Mouse (Mus musculus): Measurements from ENCODE around the gene Brf1. TPM values are rescaled to one million over a fixed set of nuclear protein-coding genes. Genes with fewer than 3 reads are reported as not detected.

Gene Brf1
- polyA plus RNA-seq, 3 experiments from 2014 or later = 20.2 to 32.0 (median 30.5) TPM

DNA sequence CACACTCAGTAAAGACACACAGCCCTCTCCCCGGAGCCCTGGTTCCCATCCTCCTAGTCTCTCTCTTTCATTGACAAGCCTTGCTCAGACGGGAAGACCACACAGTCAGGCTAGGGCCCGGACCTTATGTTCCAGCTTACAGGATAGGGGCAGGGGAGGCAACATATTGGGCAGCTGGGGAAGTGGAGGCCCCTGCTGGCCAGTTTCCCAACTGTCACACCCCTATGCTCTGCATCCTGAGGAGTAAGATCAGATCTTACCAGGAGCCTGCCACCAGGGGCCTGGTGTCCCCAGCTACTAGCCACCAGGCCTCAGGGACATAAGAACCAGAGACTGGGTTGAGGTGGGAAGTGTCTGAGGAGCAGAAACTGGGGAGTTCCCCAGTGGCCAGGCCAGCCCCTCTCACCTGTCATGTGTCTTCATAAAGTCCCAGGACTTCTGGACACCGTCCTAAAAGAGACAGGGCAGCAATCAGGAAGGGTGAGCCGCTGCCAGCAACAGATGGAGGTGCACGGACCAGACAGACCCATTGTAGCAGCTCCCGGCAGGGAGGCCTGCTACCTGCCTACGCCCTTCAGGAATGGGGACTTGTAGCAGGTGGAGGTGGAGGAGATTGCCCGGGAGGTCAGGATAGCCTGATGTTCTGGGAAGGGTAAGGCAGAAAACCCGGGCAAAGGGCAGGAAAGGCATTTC lies 61.5 kb downstream of the Brf1 start:
- no peak for ATAC-seq

DNA sequence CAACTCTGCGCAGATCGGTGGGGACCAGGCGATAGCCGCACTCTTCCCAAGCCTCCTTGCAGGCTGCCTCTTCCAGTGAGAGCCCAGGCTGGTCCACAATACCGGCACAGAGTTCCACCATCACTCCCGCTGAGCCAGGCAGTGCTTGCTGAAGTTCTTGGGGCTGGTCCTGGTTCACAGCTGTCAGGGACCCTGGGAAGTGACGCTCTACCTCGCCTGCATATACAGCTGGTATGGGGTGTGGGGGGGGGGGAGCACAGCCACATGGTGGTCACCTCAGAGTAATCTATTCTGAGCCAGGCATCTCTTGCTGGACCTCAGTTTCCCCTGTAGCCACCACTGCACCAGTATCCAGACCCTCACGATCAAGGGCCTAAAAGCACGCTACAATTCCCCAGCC lies 62.1 kb downstream of the Brf1 start:
- ATAC-seq = no peak

GRCm38 (mm10) chr12:112937906-112938305 lies 62.6 kb downstream of the Brf1 start:
- no peak for ATAC-seq

- no peak for ATAC-seq
These were observed 67.9 kb downstream of the Brf1 start for GRCm38 (mm10) chr12:112932647-112933046.

GRCm38 (mm10) chr12:112929562-112930352 lies 70.7 kb downstream of the Brf1 start, which contains the start of gene Jag2:
Gene Jag2 (minus strand): TSS chr12:112929776.
- ATAC-seq = no peak

DNA sequence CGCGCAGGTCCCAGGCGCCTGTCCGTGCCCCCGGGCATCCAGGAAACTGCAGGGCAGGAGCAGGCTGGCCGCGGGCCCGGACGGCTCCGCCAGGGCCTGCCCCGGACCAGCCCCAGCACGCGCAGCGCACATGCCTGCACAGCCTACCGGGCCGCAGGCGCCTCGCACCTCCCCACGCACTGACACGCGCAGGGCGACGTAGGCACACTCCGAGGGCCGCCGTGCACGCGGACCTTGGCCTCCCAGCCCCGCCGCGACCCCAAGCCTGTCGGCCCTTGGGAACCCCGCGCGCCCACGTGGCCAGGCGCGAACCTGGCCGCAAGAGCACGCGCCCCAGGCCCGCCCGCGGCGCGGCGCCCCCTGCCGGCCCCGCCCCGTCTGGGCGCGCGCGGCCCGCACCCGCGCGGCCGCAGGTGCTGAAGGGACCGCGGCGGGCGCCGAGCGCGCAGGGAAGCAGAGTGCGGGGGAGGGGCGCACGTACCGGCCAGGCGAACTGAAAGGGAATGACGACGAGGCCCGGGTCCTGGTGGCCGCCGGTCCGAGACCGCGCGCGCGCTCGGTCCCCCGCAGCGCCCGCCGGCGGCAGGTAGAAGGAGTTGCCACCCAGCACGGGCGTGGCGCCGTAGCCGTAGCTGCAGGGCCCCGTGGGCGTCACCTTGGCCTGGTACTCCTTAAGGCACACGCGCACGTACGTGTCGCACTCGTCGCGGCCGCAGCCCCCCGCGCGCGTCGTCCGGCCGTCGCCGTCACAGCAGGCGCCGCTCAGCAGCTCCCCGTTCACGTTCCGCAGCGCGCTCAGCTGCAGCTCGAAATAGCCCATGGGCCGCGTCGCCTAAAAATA lies 71.9 kb downstream of the Brf1 start:
- no peak for ATAC-seq

- no peak for ATAC-seq
These were observed 73.2 kb downstream of the Brf1 start for GRCm38 (mm10) chr12:112927265-112927664.

DNA sequence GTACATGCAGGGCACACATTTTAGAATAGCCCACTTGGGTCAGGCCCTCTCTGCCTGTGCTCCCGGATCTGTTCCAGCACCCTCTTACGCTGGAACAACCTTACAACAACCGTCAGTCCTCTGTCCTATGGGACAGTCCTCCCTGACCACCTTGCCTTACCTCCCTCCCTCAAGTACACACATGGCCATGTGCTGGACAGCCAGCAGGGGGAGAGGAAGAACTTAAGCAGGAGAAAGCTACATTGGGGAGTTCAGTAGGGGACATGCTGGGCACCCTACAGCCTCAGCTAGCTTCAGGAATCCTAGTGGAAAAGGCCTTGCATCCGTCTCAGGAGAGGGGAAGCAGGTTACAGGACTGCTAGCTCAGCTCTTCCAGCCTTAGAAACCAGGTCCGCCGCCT lies 74.6 kb downstream of the Brf1 start:
- ATAC-seq = no peak

DNA sequence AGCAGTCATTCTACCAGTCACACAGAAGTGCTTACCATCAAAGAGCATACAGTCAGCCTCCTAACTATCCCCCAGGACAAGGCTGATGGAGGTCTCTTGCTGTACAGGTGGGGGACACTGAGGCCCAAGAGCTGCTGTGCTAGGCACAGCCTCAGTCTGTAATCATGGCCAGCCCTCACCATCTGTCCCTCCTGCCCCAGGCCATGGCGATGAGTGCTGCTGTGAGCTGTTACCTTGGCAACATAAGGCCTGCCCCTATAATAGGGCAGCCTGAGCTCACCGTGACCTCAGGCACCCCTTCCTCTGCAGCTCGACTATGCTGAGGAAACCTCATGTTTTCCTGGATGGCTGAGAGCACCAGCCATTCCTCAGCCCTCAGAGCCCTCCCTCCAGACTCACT lies 78.0 kb downstream of the Brf1 start:
- ATAC-seq = no peak

GRCm38 (mm10) chr12:112921518-112921917 lies 79.0 kb downstream of the Brf1 start:
- no peak for ATAC-seq

DNA sequence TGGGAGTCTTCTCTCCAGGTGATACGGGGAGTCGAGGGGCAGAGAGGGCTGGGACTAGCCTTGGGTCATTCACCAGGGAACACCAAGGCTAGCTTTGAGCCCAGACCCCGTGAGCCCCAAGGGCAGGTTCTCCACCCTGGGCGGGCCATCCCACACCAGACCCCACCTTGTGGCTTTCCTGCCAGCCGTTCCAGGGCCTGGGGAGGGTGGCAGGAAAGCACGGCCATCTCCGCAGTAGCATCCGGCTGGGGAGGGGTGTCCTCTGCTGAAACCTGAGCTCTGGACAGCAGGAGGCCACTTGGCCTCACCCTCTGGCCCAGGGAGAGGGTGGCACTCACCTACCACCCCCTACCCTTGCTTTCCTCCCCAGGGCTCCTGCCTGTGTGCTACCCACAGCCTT lies 82.6 kb downstream of the Brf1 start:
- ATAC-seq = no peak

- ATAC-seq = no peak
These were observed 83.0 kb downstream of the Brf1 start for GRCm38 (mm10) chr12:112917486-112917885.

- no peak for ATAC-seq
These were observed 83.7 kb downstream of the Brf1 start for GRCm38 (mm10) chr12:112916698-112917400.

DNA sequence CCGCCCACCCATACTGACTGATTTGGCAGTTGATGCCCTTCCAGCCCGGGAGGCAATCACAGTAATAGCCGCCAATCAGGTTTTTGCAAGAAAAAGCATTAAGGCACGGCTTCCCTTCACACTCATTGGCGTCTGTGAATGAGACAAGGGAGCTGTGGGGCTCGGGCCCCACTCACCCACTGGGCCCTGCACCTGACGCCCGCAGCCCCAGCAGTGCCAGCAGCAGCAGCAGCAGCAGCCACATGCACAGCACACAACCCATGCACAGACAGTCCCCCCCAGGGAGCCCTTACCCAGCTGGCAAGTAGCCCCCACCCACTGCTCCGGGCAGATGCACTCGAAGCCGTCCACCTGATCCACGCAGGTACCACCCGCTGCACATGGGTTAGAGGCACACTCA lies 84.9 kb downstream of the Brf1 start:
- ATAC-seq = no peak

DNA sequence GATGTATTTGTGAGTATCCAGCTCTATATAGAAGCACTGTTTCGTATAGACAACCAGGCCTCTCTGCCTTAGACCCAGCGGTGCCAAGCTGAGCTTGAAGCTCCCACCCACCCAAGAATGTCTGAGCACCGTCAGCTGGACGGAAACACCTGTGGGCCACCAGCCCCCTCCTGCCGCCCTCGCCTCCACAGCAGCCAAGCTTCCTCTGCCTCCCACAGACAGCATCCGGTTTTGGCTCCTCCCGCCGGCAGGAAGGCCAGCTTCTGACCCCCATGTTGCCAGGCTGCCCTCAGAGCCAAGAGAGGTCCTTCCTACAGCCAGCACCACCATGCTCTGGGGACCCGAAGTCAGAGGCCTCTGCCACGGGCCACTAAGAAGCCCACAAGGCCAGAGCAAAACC lies 86.0 kb downstream of the Brf1 start:
- no peak for ATAC-seq

DNA sequence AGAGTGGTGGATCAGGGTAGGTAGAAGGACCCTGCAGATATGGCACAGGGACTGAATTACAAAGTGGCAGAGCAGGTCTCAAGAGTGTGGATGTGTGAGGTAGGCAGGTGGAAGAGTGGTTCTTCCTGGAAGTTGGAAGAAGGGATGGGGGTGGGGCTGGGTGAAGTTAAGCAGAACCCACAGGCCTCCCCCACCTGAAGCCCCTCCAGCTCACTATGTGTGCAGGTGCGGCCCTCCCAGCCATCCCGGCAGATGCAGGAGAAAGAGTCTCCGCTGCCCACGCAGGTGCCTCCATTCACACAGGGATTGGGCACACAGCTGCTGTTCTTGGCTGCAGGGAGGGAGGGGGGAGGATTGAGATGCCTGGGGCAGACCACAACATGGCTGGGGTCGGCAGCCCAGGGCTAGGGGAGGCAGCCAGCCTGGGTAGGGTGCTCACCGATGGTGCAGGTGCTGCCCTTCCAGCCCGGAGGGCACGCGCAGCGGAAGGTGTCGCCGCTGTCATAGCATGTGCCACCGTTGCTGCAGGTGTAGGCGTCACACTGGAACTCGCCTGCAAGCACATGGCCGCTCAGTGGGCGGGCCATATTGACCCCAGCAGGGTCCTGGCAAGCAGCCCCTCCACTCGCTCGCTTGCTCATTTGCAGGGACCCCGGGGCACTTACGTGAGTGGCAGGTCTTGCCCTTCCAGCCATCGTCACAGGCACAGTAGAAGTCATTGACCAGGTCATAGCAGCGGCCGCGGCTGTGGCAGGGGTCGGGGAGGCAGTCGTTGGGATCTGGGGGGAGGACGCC lies 87.4 kb downstream of the Brf1 start:
- ATAC-seq = no peak

DNA sequence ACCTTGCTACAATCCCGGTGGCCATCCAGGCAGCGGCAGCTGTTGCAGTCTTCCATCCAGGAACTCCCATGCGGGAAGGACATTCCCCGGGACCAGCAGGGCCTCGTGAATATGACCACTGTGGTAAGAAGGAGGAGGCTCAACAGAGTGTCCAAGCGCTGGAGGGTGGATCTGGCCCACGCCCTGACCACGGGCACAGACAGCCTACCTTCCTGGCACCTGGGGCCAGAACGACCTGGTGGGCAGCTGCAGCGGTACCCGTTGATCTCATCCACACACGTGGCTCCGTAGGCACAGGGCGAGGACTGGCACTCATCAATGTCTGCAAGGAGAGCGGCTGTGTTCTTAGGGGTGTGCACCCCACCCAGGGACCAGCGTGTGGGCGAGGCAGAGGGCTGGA lies 88.8 kb downstream of the Brf1 start:
- ATAC-seq = no peak

Data from inflammation-experienced regulatory T-cells, adult 6 months (primary cell).